Mouse (Mus musculus) ES-E14 (cell line): ENCODE results near the gene Dusp14. TPM values are rescaled to one million over a fixed set of nuclear protein-coding genes. Genes with fewer than 3 reads are reported as not detected.

Experiments
- DNase-seq: peaks from one replicate; pipeline ENCODE4 v3.0.0-alpha.2; 2013; ENCODE audit warnings: low read depth, low spot score
- H3K27ac ChIP-seq: 2 replicates; pipeline ENCODE4 v1.5.1; 2012; ENCODE audit warnings: low read depth, mild to moderate bottlenecking, low read length, moderate library complexity, mixed read lengths; ENCODE audit not compliant: poor library complexity, insufficient read depth, severe bottlenecking
- H3K36me3 ChIP-seq: 2 replicates; pipeline ENCODE4 v1.6.1; 2012; ENCODE audit warnings: mild to moderate bottlenecking, low read length, moderate library complexity, mixed read lengths; ENCODE audit not compliant: control insufficient read depth, poor library complexity, insufficient read depth, severe bottlenecking
- H3K4me1 ChIP-seq, 2 experiments: fragments of 150-350 bp in 1 of 2; sonication (generic) in 1 of 2; 2 replicates each; pipeline ENCODE4 v1.6.1; 2012; ENCODE audit warnings: low read length in 2 of 2, mild to moderate bottlenecking in 1 of 2, mixed read lengths in 1 of 2; ENCODE audit not compliant: control insufficient read depth in 2 of 2, insufficient read depth in 2 of 2, poor library complexity in 1 of 2
- H3K4me3 ChIP-seq, 2 experiments: fragments of 150-350 bp in 1 of 2; sonication (generic) in 1 of 2; 2 replicates each; pipeline ENCODE4 v1.5.1; 2012; ENCODE audit warnings: low read length in 2 of 2, low read depth in 1 of 2, mild to moderate bottlenecking in 1 of 2, mixed read lengths in 1 of 2; ENCODE audit not compliant: insufficient read depth in 1 of 2, poor library complexity in 1 of 2, severe bottlenecking in 1 of 2
- H3K9ac ChIP-seq: 2 replicates; pipeline ENCODE4 v1.6.1; 2012; ENCODE audit warnings: low read depth, mild to moderate bottlenecking, low read length, mixed read lengths; ENCODE audit not compliant: poor library complexity, insufficient read depth, severe bottlenecking
- H3K9me3 ChIP-seq: fragments of 150-350 bp; sonication (generic); 2 replicates; pipeline ENCODE4 v1.6.1; 2012; ENCODE audit warnings: low read depth, mild to moderate bottlenecking, low read length; ENCODE audit not compliant: control insufficient read depth, insufficient read depth
- CHD2 ChIP-seq: IDR thresholded peaks from 2 replicates; pipeline ENCODE4 v1.6.1; 2014; ENCODE audit warnings: mild to moderate bottlenecking, low read depth, low read length, inconsistent platforms
- HCFC1 ChIP-seq: IDR thresholded peaks from 2 replicates; pipeline ENCODE4 v1.6.1; 2012; ENCODE audit warnings: low read length, inconsistent platforms, borderline replicate concordance; ENCODE audit not compliant: insufficient read depth
- MAFK ChIP-seq: IDR thresholded peaks from 2 replicates; pipeline ENCODE4 v1.6.1; 2014; ENCODE audit warnings: mild to moderate bottlenecking, low read depth, low read length, inconsistent platforms; ENCODE audit not compliant: insufficient read depth
- ZC3H11A ChIP-seq: IDR thresholded peaks from 2 replicates; pipeline ENCODE4 v1.6.1; 2012; ENCODE audit warnings: low read depth, mild to moderate bottlenecking, inconsistent platforms, low read length, borderline replicate concordance
- ZNF384 ChIP-seq: IDR thresholded peaks from 2 replicates; pipeline ENCODE4 v1.6.1; 2012; ENCODE audit warnings: low read depth, low read length, inconsistent platforms
- in situ Hi-C, 2 experiments: fragments of 600-800 bp; cut with MboI; formaldehyde crosslinking; loops; one replicate each; pipeline ENCODE4 v1.15.1; 2025; ENCODE audit warnings: low sequenced_read_pairs in 2 of 2, inconsistent platforms in 1 of 2; ENCODE audit not compliant: unreplicated experiment in 2 of 2
- total RNA-seq: library from RNA; depleted of rRNA; stranded (reverse); fragments of 300-350 nt; gene quantifications from 2 replicates; pipeline ENCODE4 v1.2.3, GENCODE M21; 2012

Dusp14 gene
- total RNA-seq, 1 experiment, result 24.0 TPM

- DNase-seq, result no peak
- Histone ChIP-seq H3K27ac (no peak overlapping the region), H3K9me3 (no peaks in the 10 kb centered on the region), H3K4me1 (peaks cover 3 to 4% of the 10 kb centered on the region in 2 experiments; a peak in 1 of 4 replicates), H3K4me3 (no peak overlapping the region), H3K9ac (no peak overlapping the region), H3K36me3 (no peaks in the 10 kb centered on the region)
- TF ChIP-seq MAFK (no peak), ZC3H11A (no peak), HCFC1 (no peak), CHD2 (no peak), ZNF384 (no peak)
- in situ Hi-C loops, result no loop called here
Observed at GRCm38 (mm10) chr11:84057418-84057817, 11.6 kb downstream of the Dusp14 start.

- Histone ChIP-seq H3K27ac (no peak overlapping the region), H3K4me1 (peaks cover 0 to 4% of the 10 kb centered on the region in 2 experiments; a peak in 1 of 4 replicates), H3K9me3 (no peaks in the 10 kb centered on the region), H3K9ac (no peak overlapping the region), H3K4me3 (0 out of 4 replicates have a peak overlapping the region, but pooled peaks of 1 of the 2 experiments have one; percentile 24), H3K36me3 (no peaks in the 10 kb centered on the region; the same call in 1 of the 2 replicates)
- DNase-seq, result no peak
- TF ChIP-seq ZNF384, result peak; percentile 52; the same call in 1 of the 2 replicates
- TF ChIP-seq MAFK, result no peak
- in situ Hi-C loops, result no loop called here
Observed at GRCm38 (mm10) chr11:84053524-84054163, 15.4 kb downstream of the Dusp14 start.

GRCm38 (mm10) chr11:84053055-84053454 is 16.0 kb downstream of the Dusp14 start:
- DNase-seq, result no peak
- Histone ChIP-seq H3K4me1 (peaks cover 0 to 4% of the 10 kb centered on the region in 2 experiments; a peak in 1 of 4 replicates), H3K4me3 (no peak overlapping the region), H3K9ac (no peak overlapping the region), H3K27ac (no peak overlapping the region), H3K36me3 (no peaks in the 10 kb centered on the region; the same call in 1 of the 2 replicates), H3K9me3 (no peaks in the 10 kb centered on the region)
- no peak for TF ChIP-seq HCFC1
- no peak for TF ChIP-seq MAFK
- no peak for TF ChIP-seq ZC3H11A
- no peak for TF ChIP-seq ZNF384
- no peak for TF ChIP-seq CHD2
- in situ Hi-C loops, result no loop called here

- TF ChIP-seq CHD2, result no peak
- no peak for TF ChIP-seq ZC3H11A
- no peak for TF ChIP-seq HCFC1
- TF ChIP-seq MAFK, result no peak
- TF ChIP-seq ZNF384, result no peak
- in situ Hi-C loops, result no loop called here
- H3K4me1 ChIP-seq, result peaks cover 0 to 3% of the 10 kb centered on the region in 2 experiments; a peak in 1 of 4 replicates
- DNase-seq, result no peak
- no peak overlapping the region for H3K27ac ChIP-seq
- no peaks in the 10 kb centered on the region for H3K9me3 ChIP-seq
- no peak overlapping the region for H3K4me3 ChIP-seq
- H3K9ac ChIP-seq, result no peak overlapping the region
- H3K36me3 ChIP-seq, result no peaks in the 10 kb centered on the region; the same call in 1 of the 2 replicates
Observed at GRCm38 (mm10) chr11:84048411-84048810, 20.6 kb downstream of the Dusp14 start.

- TF ChIP-seq ZC3H11A, result no peak
- TF ChIP-seq HCFC1, result no peak
- no peak for TF ChIP-seq CHD2
- TF ChIP-seq ZNF384, result no peak
- TF ChIP-seq MAFK, result no peak
- Histone ChIP-seq H3K27ac (no peak overlapping the region), H3K9ac (no peak overlapping the region)
Observed at GRCm38 (mm10) chr11:84047270-84047669, 21.8 kb downstream of the Dusp14 start.

More at GRCm38 (mm10) chr11:84047270-84047669, 21.8 kb downstream of the Dusp14 start:
- Histone ChIP-seq H3K36me3 (no peaks in the 10 kb centered on the region; the same call in 1 of the 2 replicates), H3K4me1 (peaks cover 0 to 3% of the 10 kb centered on the region in 2 experiments; a peak in 1 of 4 replicates), H3K9me3 (no peaks in the 10 kb centered on the region), H3K4me3 (no peak overlapping the region)
- in situ Hi-C loops, result no loop called here
- DNase-seq, result no peak
